Mouse (Mus musculus) urinary bladder, postnatal 25 days (tissue): ENCODE data around the gene Lca5.

Experiments
- DNase-seq: peaks from one replicate; pipeline ENCODE4 v3.0.0; 2022; ENCODE audit warnings: low spot score

Gene Lca5

GRCm38 (mm10) chr9:83389570-83389969 is 51.4 kb downstream of the Lca5 start:
- DNase-seq: no peak

- DNase-seq: no peak
These were observed 54.6 kb downstream of the Lca5 start for GRCm38 (mm10) chr9:83386264-83386855.

- no peak for DNase-seq
These were observed 55.6 kb downstream of the Lca5 start for GRCm38 (mm10) chr9:83385301-83385700.

- no peak for DNase-seq
These were observed 57.7 kb downstream of the Lca5 start for GRCm38 (mm10) chr9:83383235-83383634.

GRCm38 (mm10) chr9:83382775-83383174 is 58.2 kb downstream of the Lca5 start:
- DNase-seq: no peak

GRCm38 (mm10) chr9:83381317-83381716 is 59.6 kb downstream of the Lca5 start:
- DNase-seq: no peak

GRCm38 (mm10) chr9:83379661-83380060 is 61.3 kb downstream of the Lca5 start:
- DNase-seq: no peak

- DNase-seq: no peak
These were observed 63.8 kb downstream of the Lca5 start for GRCm38 (mm10) chr9:83377132-83377531.

GRCm38 (mm10) chr9:83375522-83376176 is 65.3 kb downstream of the Lca5 start:
- DNase-seq: no peak

GRCm38 (mm10) chr9:83370907-83371306 is 70.0 kb downstream of the Lca5 start:
- DNase-seq: no peak

- no peak for DNase-seq
These were observed 72.7 kb downstream of the Lca5 start for GRCm38 (mm10) chr9:83368234-83368633.

GRCm38 (mm10) chr9:83355802-83356201 is 85.1 kb downstream of the Lca5 start:
- no peak for DNase-seq

- no peak for DNase-seq
These were observed 87.6 kb downstream of the Lca5 start for GRCm38 (mm10) chr9:83353316-83353715.

- no peak for DNase-seq
These were observed 89.8 kb downstream of the Lca5 start for GRCm38 (mm10) chr9:83351171-83351570.

- DNase-seq: peak; percentile 30
These were observed 90.3 kb downstream of the Lca5 start for GRCm38 (mm10) chr9:83350613-83351012.

GRCm38 (mm10) chr9:83349905-83350304 is 91.0 kb downstream of the Lca5 start:
- DNase-seq: no peak

- peak; percentile 21 for DNase-seq
These were observed 91.4 kb downstream of the Lca5 start for GRCm38 (mm10) chr9:83349504-83349903.

GRCm38 (mm10) chr9:83347521-83347920 is 93.4 kb downstream of the Lca5 start:
- DNase-seq: no peak

- DNase-seq: no peak
These were observed 98.2 kb downstream of the Lca5 start for GRCm38 (mm10) chr9:83342491-83343370.
